ENCODE assay signal across 10 mouse cellular contexts in genomic region chr8:13674294-13675010, GRCm38 (mm10). TPM values are rescaled to one million over a fixed set of nuclear protein-coding genes. Genes with fewer than 3 reads are reported as not detected.
DNase-seq lines count a peak whose midpoint lies in the region; ATAC-seq and TF ChIP-seq lines count a peak whose summit lies in the region.
"Had no signal": no experiment of that assay in that cellular context is flagged by ENCODE, and none has a peak within 500 bp of the region (broad histone marks: within the 10 kb centered on the region; RNA-seq: fewer than 3 reads in every experiment).

No protein-coding gene starts in this region.

- H3K4me2 ChIP-seq in forebrain, postnatal 0 days (ENCODE audit: low read depth), result peak overlapping the region; percentile 57
- no peak overlapping the region for H3K4me2 ChIP-seq in forebrain, embryonic 15.5 days (replicated peaks)
- peak overlapping the region; percentile 23; the same call in 1 of the 2 replicates for H3K4me2 ChIP-seq in intestine, embryonic 15.5 days (replicated peaks)
- peak overlapping the region; percentile 63 for H3K4me2 ChIP-seq in neural tube, embryonic 13.5 days

- H3K4me1 ChIP-seq in forebrain, postnatal 0 days (ENCODE audit: insufficient read depth), result peaks cover 16% of the 10 kb centered on the region
- H3K4me1 ChIP-seq in forebrain, embryonic 15.5 days, result peaks cover 27% of the 10 kb centered on the region
- H3K4me1 ChIP-seq in intestine, embryonic 15.5 days (replicated peaks), result peaks cover 23% of the 10 kb centered on the region
- peaks cover 54% of the 10 kb centered on the region for H3K4me1 ChIP-seq in neural tube, embryonic 13.5 days (replicated peaks)

- no peak overlapping the region for H3K4me3 ChIP-seq in forebrain, postnatal 0 days (ENCODE audit: low read depth, low read length)
- H3K4me3 ChIP-seq in forebrain, embryonic 15.5 days, result no peak overlapping the region
- H3K4me3 ChIP-seq in intestine, embryonic 15.5 days (replicated peaks), result no peak overlapping the region
- peak overlapping the region; percentile 74; the same call in 1 of the 2 replicates for H3K4me3 ChIP-seq in neural tube, embryonic 13.5 days

- TF ChIP-seq CTCF in forebrain, postnatal 0 days (IDR thresholded peaks at IDR 0.05; ENCODE audit: low read depth), result no peak; the same call in 1 of the 2 replicates

- no peak for DNase-seq in forebrain, postnatal 0 days
- peak; percentile 61 to 67 for DNase-seq in B cell, adult 2 months
- DNase-seq in gastrocnemius, postnatal 25 days, result peak; percentile 74
- DNase-seq in right cerebral cortex, adult 2 months (ENCODE audit: low spot score in 2 of 2), result no peak

- no peaks in the 10 kb centered on the region for H3K27me3 ChIP-seq in forebrain, postnatal 0 days (ENCODE audit: insufficient read depth, low read length)
- H3K27me3 ChIP-seq in forebrain, embryonic 15.5 days, result no peaks in the 10 kb centered on the region
- no peaks in the 10 kb centered on the region for H3K27me3 ChIP-seq in intestine, embryonic 15.5 days (replicated peaks)
- no peaks in the 10 kb centered on the region for H3K27me3 ChIP-seq in neural tube, embryonic 13.5 days

- H3K9me3 ChIP-seq in forebrain, postnatal 0 days (ENCODE audit: low read length), result no peaks in the 10 kb centered on the region
- H3K9me3 ChIP-seq in forebrain, embryonic 15.5 days, result no peaks in the 10 kb centered on the region
- H3K9me3 ChIP-seq in intestine, embryonic 15.5 days, result no peaks in the 10 kb centered on the region
- no peaks in the 10 kb centered on the region for H3K9me3 ChIP-seq in neural tube, embryonic 13.5 days

- 58% methylated on average over 12 of the region's 12 CpGs for WGBS in forebrain, postnatal 0 days
- WGBS in forebrain, embryonic 15.5 days, result 60% methylated on average over 12 of the region's 12 CpGs
- 47% methylated on average over 12 of the region's 12 CpGs for WGBS in intestine, embryonic 15.5 days
- 52% methylated on average over 12 of the region's 12 CpGs for WGBS in neural tube, embryonic 13.5 days

- no peak for ATAC-seq in forebrain, postnatal 0 days
- no peak for ATAC-seq in forebrain, embryonic 15.5 days (replicated peaks)
- ATAC-seq in intestine, embryonic 15.5 days, result no peak
- ATAC-seq in neural tube, embryonic 13.5 days (ENCODE audit: low read depth), result no peak
- no peak for ATAC-seq in cerebellum, adult (ENCODE audit: insufficient number of reproducible peaks, low FRiP score, low TSS enrichment)

- H3K27ac ChIP-seq in forebrain, postnatal 0 days (ENCODE audit: low read depth, low read length), result peak overlapping the region; percentile 62
- no peak overlapping the region for H3K27ac ChIP-seq in forebrain, embryonic 15.5 days (replicated peaks)
- H3K27ac ChIP-seq in intestine, embryonic 15.5 days, result no peak overlapping the region
- H3K27ac ChIP-seq in neural tube, embryonic 13.5 days (replicated peaks), result peak overlapping the region; percentile 92; the same call in 1 of the 2 replicates

- no peak overlapping the region for H3K9ac ChIP-seq in forebrain, postnatal 0 days
- no peak overlapping the region for H3K9ac ChIP-seq in forebrain, embryonic 15.5 days (replicated peaks)
- no peak overlapping the region for H3K9ac ChIP-seq in intestine, embryonic 15.5 days
- 0 out of 2 replicates have a peak overlapping the region, but pooled peaks have one; percentile 10 for H3K9ac ChIP-seq in neural tube, embryonic 13.5 days

- no peaks in the 10 kb centered on the region for H3K36me3 ChIP-seq in forebrain, postnatal 0 days (ENCODE audit: insufficient read depth)
- H3K36me3 ChIP-seq in forebrain, embryonic 15.5 days, result no peaks in the 10 kb centered on the region
- no peaks in the 10 kb centered on the region for H3K36me3 ChIP-seq in intestine, embryonic 15.5 days
- H3K36me3 ChIP-seq in neural tube, embryonic 13.5 days, result no peaks in the 10 kb centered on the region

RNA-seq across cellular contexts. Expression of gene Rasa3, which starts 3.0 kb away (rescaled TPM):
- total RNA-seq in forebrain, postnatal 0 days (2014; rRNA removed), result 49.7 and 51.3 TPM in 2 replicates
- 16.6 and 24.3 TPM in 2 replicates for polyA plus RNA-seq in forebrain, postnatal 0 days (2015; fragmentation: Nextera tagmentation; extraction: Ambion mirVana)
- polyA plus RNA-seq in forebrain, embryonic 15.5 days (2015; fragmentation: Nextera tagmentation; extraction: Ambion mirVana), result 22.1 and 23.4 TPM in 2 replicates
- 1 to 10 TPM; 8.4 to 9.4 TPM for total RNA-seq in gastrocnemius, postnatal 25 days (2021)
- polyA plus RNA-seq in intestine, embryonic 15.5 days (2015; fragmentation: Nextera tagmentation; extraction: Ambion mirVana), result 19.1 and 22.2 TPM in 2 replicates
- polyA plus RNA-seq in neural tube, embryonic 13.5 days (2015; fragmentation: Nextera tagmentation; extraction: Ambion mirVana), result 28.3 and 30.7 TPM in 2 replicates

RNA-seq across cellular contexts. Expression of gene Cfap97d2, which starts 31.2 kb away (rescaled TPM):
- 0.77 and 1.6 TPM in 2 replicates for total RNA-seq in forebrain, postnatal 0 days (2014; rRNA removed)
- polyA plus RNA-seq in forebrain, postnatal 0 days (2015; fragmentation: Nextera tagmentation; extraction: Ambion mirVana), result 0.73 and 1.7 TPM in 2 replicates
- 0.75 and 1.2 TPM in 2 replicates for polyA plus RNA-seq in forebrain, embryonic 15.5 days (2015; fragmentation: Nextera tagmentation; extraction: Ambion mirVana)
- total RNA-seq in gastrocnemius, postnatal 25 days (2021), result not detected
- polyA plus RNA-seq in intestine, embryonic 15.5 days (2015; fragmentation: Nextera tagmentation; extraction: Ambion mirVana), result 0.10 TPM in 1 of 2 replicates, not detected in the other
- polyA plus RNA-seq in neural tube, embryonic 13.5 days (2015; fragmentation: Nextera tagmentation; extraction: Ambion mirVana), result 1.3 and 1.8 TPM in 2 replicates
- total RNA-seq: ES-E14; gastrocnemius, adult 8-10 months had no signal

Comparison
In these comparisons a context has a peak if more than half of its experiments do, and no peak if none do; other contexts are left out.
1. H3K27ac ChIP-seq: peak in forebrain, postnatal 0 days (single experiment) and neural tube, embryonic 13.5 days (single experiment); none in forebrain, embryonic 15.5 days (single experiment) and intestine, embryonic 15.5 days (single experiment).
2. DNase-seq: peak in B cell, adult 2 months (2 of 2) and gastrocnemius, postnatal 25 days (single experiment); none in forebrain, postnatal 0 days (single experiment) and right cerebral cortex, adult 2 months (0 of 2).